Mouse (Mus musculus) ZHBTc4 (cell line): ENCODE data around the gene Smim8.

Experiments used
- DNase-seq: peaks from one replicate; pipeline ENCODE4 v3.0.0-alpha.2; 2011; ENCODE audit warnings: low read depth, low spot score

Gene Smim8

GRCm38 (mm10) chr4:34720127-34720895 is 57.9 kb downstream of the Smim8 start:
- peak; percentile 85 for DNase-seq

GRCm38 (mm10) chr4:34719421-34719820 is 58.8 kb downstream of the Smim8 start:
- DNase-seq, result no peak
